Mouse (Mus musculus): Measurements from ENCODE around the gene Ak9.

The Ak9 gene

GRCm38 (mm10) chr10:41450780-41451522, 147.2 kb downstream of the Ak9 start:
- no peak for DNase-seq (ENCODE audit: low read depth, low spot score)

- DNase-seq (ENCODE audit: low read depth, low spot score) = no peak
These were observed 147.9 kb downstream of the Ak9 start for GRCm38 (mm10) chr10:41451656-41452055.

- DNase-seq (ENCODE audit: low read depth, low spot score) = no peak
These were observed 149.0 kb downstream of the Ak9 start for GRCm38 (mm10) chr10:41452791-41453190.

GRCm38 (mm10) chr10:41459990-41460389, 156.2 kb downstream of the Ak9 start:
- DNase-seq (ENCODE audit: low read depth, low spot score) = no peak

- DNase-seq (ENCODE audit: low read depth, low spot score) = peak; percentile 58
These were observed 156.7 kb downstream of the Ak9 start for GRCm38 (mm10) chr10:41460501-41460900.

GRCm38 (mm10) chr10:41461057-41461722, 157.4 kb downstream of the Ak9 start:
- no peak for DNase-seq (ENCODE audit: low read depth, low spot score)

GRCm38 (mm10) chr10:41464401-41464955, 160.7 kb downstream of the Ak9 start:
- peak; percentile 78 for DNase-seq (ENCODE audit: low read depth, low spot score)

GRCm38 (mm10) chr10:41467325-41467724, 163.5 kb downstream of the Ak9 start:
- DNase-seq (ENCODE audit: low read depth, low spot score) = peak; percentile 93

GRCm38 (mm10) chr10:41470693-41471092, 166.9 kb downstream of the Ak9 start:
- DNase-seq (ENCODE audit: low read depth, low spot score) = no peak

- DNase-seq (ENCODE audit: low read depth, low spot score) = peak; percentile 85
These were observed 168.8 kb downstream of the Ak9 start for GRCm38 (mm10) chr10:41472534-41472933.

- peak; percentile 85 for DNase-seq (ENCODE audit: low read depth, low spot score)
These were observed 169.2 kb downstream of the Ak9 start for GRCm38 (mm10) chr10:41472962-41473481.

- DNase-seq (ENCODE audit: low read depth, low spot score) = no peak
These were observed 170.1 kb downstream of the Ak9 start for GRCm38 (mm10) chr10:41473782-41474468.

GRCm38 (mm10) chr10:41474981-41475391, 171.2 kb downstream of the Ak9 start:
- DNase-seq (ENCODE audit: low read depth, low spot score) = no peak

GRCm38 (mm10) chr10:41476171-41477017, 172.6 kb downstream of the Ak9 start, which contains the start of gene Mical1:
Mical1 (plus strand) TSS chr10:41476314.
- DNase-seq (ENCODE audit: low read depth, low spot score) = peak; percentile 72

GRCm38 (mm10) chr10:41477018-41477277, 173.2 kb downstream of the Ak9 start:
- DNase-seq (ENCODE audit: low read depth, low spot score) = no peak

- DNase-seq (ENCODE audit: low read depth, low spot score) = peak; percentile 85
These were observed 173.8 kb downstream of the Ak9 start for GRCm38 (mm10) chr10:41477278-41478181.

GRCm38 (mm10) chr10:41479961-41480360, 176.2 kb downstream of the Ak9 start:
- no peak for DNase-seq (ENCODE audit: low read depth, low spot score)

GRCm38 (mm10) chr10:41480938-41481880, 177.4 kb downstream of the Ak9 start:
- DNase-seq (ENCODE audit: low read depth, low spot score) = peak; percentile 70

- no peak for DNase-seq (ENCODE audit: low read depth, low spot score)
These were observed 178.7 kb downstream of the Ak9 start for GRCm38 (mm10) chr10:41482446-41482845.

Data from ZHBTc4 (cell line).